Comparison of ENCODE assay signal across 7 mouse cellular contexts in genomic region chrX:72656230-72656898, GRCm38 (mm10). TPM values are rescaled to one million over a fixed set of nuclear protein-coding genes. Genes with fewer than 3 reads are reported as not detected.
A peak's percentile ranks its signal among the peaks of the same experiment; 100 is the strongest.
DNase-seq lines count a peak whose midpoint lies in the region; ATAC-seq and TF ChIP-seq lines count a peak whose summit lies in the region.

TSS of gene Gabra3 (minus strand) at chrX:72656848.

- H3K27me3 ChIP-seq in liver, embryonic 12.5 days (replicated peaks) = peaks cover 10% of the 10 kb centered on the region
- peaks cover 4% of the 10 kb centered on the region; the same call in 1 of the 2 replicates for H3K27me3 ChIP-seq in liver, postnatal 0 days (ENCODE audit: insufficient read depth, low read length)
- H3K27me3 ChIP-seq in forebrain, embryonic 12.5 days = no peaks in the 10 kb centered on the region

- ATAC-seq in liver, embryonic 12.5 days = no peak
- no peak for ATAC-seq in liver, postnatal 0 days
- peak; percentile 85; the same call in 1 of the 2 replicates for ATAC-seq in forebrain, embryonic 12.5 days (ENCODE audit: low FRiP score)

- no peaks in the 10 kb centered on the region for H3K4me1 ChIP-seq in liver, embryonic 12.5 days
- H3K4me1 ChIP-seq in liver, postnatal 0 days (ENCODE audit: insufficient read depth) = no peaks in the 10 kb centered on the region
- H3K4me1 ChIP-seq in forebrain, embryonic 12.5 days = no peaks in the 10 kb centered on the region; the same call in 1 of the 2 replicates
- 0 out of 2 replicates have a peak, but pooled peaks cover 3% of the 10 kb centered on the region for H3K4me1 ChIP-seq in olfactory bulb, adult 2 months (ENCODE audit: control insufficient read depth, insufficient read depth, low read length)

- no peak for TF ChIP-seq POLR2A in olfactory bulb, adult 2 months (IDR thresholded peaks at IDR 0.05; ENCODE audit: insufficient read depth, low read depth, low read length)

- H3K4me2 ChIP-seq in liver, embryonic 12.5 days = peak within 1 kb of the TSS; percentile 15; the same call in 1 of the 2 replicates
- no peak within 1 kb of the TSS for H3K4me2 ChIP-seq in liver, postnatal 0 days (ENCODE audit: low read depth, low read length)
- peak within 1 kb of the TSS; percentile 57 for H3K4me2 ChIP-seq in forebrain, embryonic 12.5 days

- no peak within 1 kb of the TSS for H3K4me3 ChIP-seq in liver, embryonic 12.5 days
- H3K4me3 ChIP-seq in liver, postnatal 0 days (ENCODE audit: low read depth, low read length) = no peak within 1 kb of the TSS
- peak within 1 kb of the TSS; percentile 40 for H3K4me3 ChIP-seq in forebrain, embryonic 12.5 days (replicated peaks)
- peak within 1 kb of the TSS; percentile 56 for H3K4me3 ChIP-seq in olfactory bulb, adult 2 months (ENCODE audit: insufficient read depth, low read depth, low read length)

- no peaks in the 10 kb centered on the region for H3K9me3 ChIP-seq in liver, embryonic 12.5 days (replicated peaks)
- H3K9me3 ChIP-seq in liver, postnatal 0 days (ENCODE audit: low read length) = no peaks in the 10 kb centered on the region
- H3K9me3 ChIP-seq in forebrain, embryonic 12.5 days = no peaks in the 10 kb centered on the region

- H3K9ac ChIP-seq in liver, embryonic 12.5 days = no peak within 1 kb of the TSS
- H3K9ac ChIP-seq in liver, postnatal 0 days (replicated peaks) = no peak within 1 kb of the TSS
- H3K9ac ChIP-seq in forebrain, embryonic 12.5 days = peak within 1 kb of the TSS; percentile 40; the same call in 1 of the 2 replicates

- 2% methylated on average over 4 of the region's 4 CpGs for WGBS in liver, embryonic 12.5 days (ENCODE audit: insufficient replicate concordance)
- WGBS in liver, postnatal 0 days (ENCODE audit: insufficient replicate concordance) = 15% methylated on average over 4 of the region's 4 CpGs
- WGBS in forebrain, embryonic 12.5 days = 26% methylated on average over 4 of the region's 4 CpGs
- WGBS in olfactory bulb, adult 2 months = 15% methylated on average over 4 of the region's 4 CpGs

- TF ChIP-seq CTCF in liver, postnatal 0 days (IDR thresholded peaks at IDR 0.05; ENCODE audit: low read depth) = no peak
- TF ChIP-seq CTCF in olfactory bulb, adult 2 months (IDR thresholded peaks at IDR 0.05; ENCODE audit: insufficient read depth, low read depth, low read length) = no peak

- TF ChIP-seq EP300 in liver, postnatal 0 days (IDR thresholded peaks at IDR 0.05; ENCODE audit: low read depth) = no peak

- no peak for DNase-seq in liver, postnatal 0 days
- no peak for DNase-seq in left cerebral cortex, adult 8-10 months (ENCODE audit: low spot score in 2 of 2)
- DNase-seq in yolk sac, embryonic 10.5 days (ENCODE audit: low spot score) = no peak
- no peak for DNase-seq in cerebellum, adult 8-10 months

- no peak within 1 kb of the TSS for H3K27ac ChIP-seq in liver, embryonic 12.5 days
- no peak within 1 kb of the TSS for H3K27ac ChIP-seq in liver, postnatal 0 days (ENCODE audit: low read depth)
- peak within 1 kb of the TSS; percentile 50; the same call in 1 of the 2 replicates for H3K27ac ChIP-seq in forebrain, embryonic 12.5 days
- H3K27ac ChIP-seq in olfactory bulb, adult 2 months (ENCODE audit: insufficient read depth, low read depth, low read length) = no peak within 1 kb of the TSS

- H3K36me3 ChIP-seq in liver, embryonic 12.5 days = no peaks in the 10 kb centered on the region
- H3K36me3 ChIP-seq in liver, postnatal 0 days (replicated peaks; ENCODE audit: insufficient read depth, low read length) = no peaks in the 10 kb centered on the region
- no peaks in the 10 kb centered on the region for H3K36me3 ChIP-seq in forebrain, embryonic 12.5 days (replicated peaks)

RNA-seq across cellular contexts. Expression of gene Gabra3, which starts in this region (rescaled TPM):
- 0.17 and 0.21 TPM in 2 replicates for polyA plus RNA-seq in liver, embryonic 12.5 days (2016; fragmentation: Nextera tagmentation; extraction: Ambion mirVana)
- 0.07 and 0.09 TPM in 2 replicates for polyA plus RNA-seq in liver, postnatal 0 days (2015; fragmentation: Nextera tagmentation; extraction: Ambion mirVana)
- 5.0 TPM in 2 replicates for polyA plus RNA-seq in forebrain, embryonic 12.5 days (2016; fragmentation: Nextera tagmentation; extraction: Ambion mirVana)
- 100 to 1,000 TPM in 2 of 4 experiments, 10 to 100 TPM in 2; 91.1 to 104 (median 98.5) TPM for total RNA-seq in left cerebral cortex, adult 8-10 months (2022)
- not detected in 2 replicates for polyA plus RNA-seq in olfactory bulb, adult 2 months (2012; ENCODE audit: insufficient read depth, insufficient read length, low replicate concordance, missing spikeins)

Comparison
In these comparisons a context has a peak if more than half of its experiments do, and no peak if none do; other contexts are left out.
1. H3K4me3 ChIP-seq: peak in forebrain, embryonic 12.5 days (single experiment) and olfactory bulb, adult 2 months (single experiment); none in liver, embryonic 12.5 days (single experiment) and liver, postnatal 0 days (single experiment).